ENCODE assay signal across 9 mouse cellular contexts in genomic region chr13:81767038-81767659, GRCm38 (mm10). TPM values are rescaled to one million over a fixed set of nuclear protein-coding genes. Genes with fewer than 3 reads are reported as not detected.
DNase-seq lines count a peak whose midpoint lies in the region; ATAC-seq and TF ChIP-seq lines count a peak whose summit lies in the region.
"Had no signal": no experiment of that assay in that cellular context is flagged by ENCODE, and none has a peak within 500 bp of the region (broad histone marks: within the 10 kb centered on the region; RNA-seq: fewer than 3 reads in every experiment).

No protein-coding gene starts in this region.

- WGBS in intestine, postnatal 0 days = 87% methylated on average over 7 of the region's 7 CpGs
- WGBS in intestine, embryonic 15.5 days = 85% methylated on average over 7 of the region's 7 CpGs
- 81% methylated on average over 7 of the region's 7 CpGs for WGBS in bone marrow, adult 2 months
- WGBS in forebrain, embryonic 10.5 days = 88% methylated on average over 7 of the region's 7 CpGs
- WGBS in hindbrain, embryonic 13.5 days = 79% methylated on average over 7 of the region's 7 CpGs
- WGBS in neural tube, embryonic 12.5 days = 84% methylated on average over 7 of the region's 7 CpGs
- 83% methylated on average over 7 of the region's 7 CpGs for whole genome bisulfite sequencing in stomach, postnatal 0 days

- intact Hi-C loops in left cerebral cortex, postnatal 10 days (cut with DNase I) = loop anchor here (10.0 kb wide), 1 partner anchor 1888 kb away; no protein-coding TSS in a partner anchor

- no peaks in the 10 kb centered on the region for H3K4me1 ChIP-seq in intestine, postnatal 0 days (replicated peaks; ENCODE audit: control insufficient read depth, insufficient read depth, low read length)
- H3K4me1 ChIP-seq in intestine, embryonic 15.5 days (replicated peaks) = no peaks in the 10 kb centered on the region
- H3K4me1 ChIP-seq in bone marrow, adult 2 months (ENCODE audit: control insufficient read depth, insufficient read depth, low read length) = no peaks in the 10 kb centered on the region
- peaks cover 4% of the 10 kb centered on the region; the same call in 1 of the 2 replicates for H3K4me1 ChIP-seq in forebrain, embryonic 10.5 days
- no peaks in the 10 kb centered on the region for H3K4me1 ChIP-seq in hindbrain, embryonic 13.5 days (replicated peaks)
- no peaks in the 10 kb centered on the region for H3K4me1 ChIP-seq in neural tube, embryonic 12.5 days
- no peaks in the 10 kb centered on the region for H3K4me1 ChIP-seq in stomach, postnatal 0 days (replicated peaks; ENCODE audit: control insufficient read depth, insufficient read depth)

- H3K9me3 ChIP-seq in intestine, postnatal 0 days (ENCODE audit: control insufficient read depth) = no peaks in the 10 kb centered on the region
- no peaks in the 10 kb centered on the region for H3K9me3 ChIP-seq in intestine, embryonic 15.5 days
- 0 out of 2 replicates have a peak, but pooled peaks cover 9% of the 10 kb centered on the region for H3K9me3 ChIP-seq in forebrain, embryonic 10.5 days
- H3K9me3 ChIP-seq in hindbrain, embryonic 13.5 days = no peaks in the 10 kb centered on the region
- no peaks in the 10 kb centered on the region for H3K9me3 ChIP-seq in neural tube, embryonic 12.5 days
- no peaks in the 10 kb centered on the region for H3K9me3 ChIP-seq in stomach, postnatal 0 days (ENCODE audit: control insufficient read depth, low read length)
- H3K9me3 ChIP-seq: megakaryocyte, embryonic 14.5 days had no signal

- no peak overlapping the region for H3K9ac ChIP-seq in intestine, postnatal 0 days (ENCODE audit: low read depth, low read length)
- no peak overlapping the region for H3K9ac ChIP-seq in intestine, embryonic 15.5 days
- no peak overlapping the region for H3K9ac ChIP-seq in hindbrain, embryonic 13.5 days
- no peak overlapping the region for H3K9ac ChIP-seq in neural tube, embryonic 12.5 days
- H3K9ac ChIP-seq in stomach, postnatal 0 days (ENCODE audit: low read length) = no peak overlapping the region

- no peaks in the 10 kb centered on the region for H3K36me3 ChIP-seq in intestine, postnatal 0 days (ENCODE audit: control insufficient read depth, insufficient read depth)
- H3K36me3 ChIP-seq in intestine, embryonic 15.5 days = no peaks in the 10 kb centered on the region
- H3K36me3 ChIP-seq in forebrain, embryonic 10.5 days (replicated peaks) = no peaks in the 10 kb centered on the region
- no peaks in the 10 kb centered on the region for H3K36me3 ChIP-seq in hindbrain, embryonic 13.5 days
- H3K36me3 ChIP-seq in neural tube, embryonic 12.5 days = no peaks in the 10 kb centered on the region
- H3K36me3 ChIP-seq in stomach, postnatal 0 days (ENCODE audit: control insufficient read depth, insufficient read depth, low read length) = no peaks in the 10 kb centered on the region

- no peak overlapping the region for H3K4me3 ChIP-seq in intestine, postnatal 0 days (ENCODE audit: low read depth, low read length)
- H3K4me3 ChIP-seq in intestine, embryonic 15.5 days (replicated peaks) = no peak overlapping the region
- no peak overlapping the region for H3K4me3 ChIP-seq in bone marrow, adult 2 months (replicated peaks; ENCODE audit: control insufficient read depth, low read depth, low read length)
- no peak overlapping the region for H3K4me3 ChIP-seq in forebrain, embryonic 10.5 days
- H3K4me3 ChIP-seq in hindbrain, embryonic 13.5 days = no peak overlapping the region
- H3K4me3 ChIP-seq in neural tube, embryonic 12.5 days = no peak overlapping the region
- no peak overlapping the region for H3K4me3 ChIP-seq in stomach, postnatal 0 days (ENCODE audit: low read depth, low read length)
- H3K4me3 ChIP-seq: megakaryocyte, embryonic 14.5 days had no signal

- peak; percentile 28 for DNase-seq in forebrain, embryonic 10.5 days (ENCODE audit: extremely low spot score, low spot score)
- DNase-seq in left cerebral cortex, postnatal 10 days (ENCODE audit: extremely low spot score in 1 of 2, low spot score in 2 of 2) = peak; percentile 85 to 88
- DNase-seq in stomach, postnatal 0 days (ENCODE audit: low spot score) = peak; percentile 38

- TF ChIP-seq CTCF in intestine, postnatal 0 days (IDR thresholded peaks at IDR 0.05; ENCODE audit: low read depth) = peak; percentile 71
- TF ChIP-seq CTCF in bone marrow, adult 2 months (IDR thresholded peaks at IDR 0.05; ENCODE audit: control insufficient read depth, insufficient read depth, low read length) = peak; percentile 81
- peak; percentile 71 for TF ChIP-seq CTCF in stomach, postnatal 0 days (IDR thresholded peaks at IDR 0.05; ENCODE audit: low read depth)

- H3K27ac ChIP-seq in intestine, postnatal 0 days (ENCODE audit: low read depth, low read length) = no peak overlapping the region
- H3K27ac ChIP-seq in intestine, embryonic 15.5 days = no peak overlapping the region
- no peak overlapping the region for H3K27ac ChIP-seq in bone marrow, adult 2 months (ENCODE audit: control insufficient read depth, insufficient read depth, low read depth, low read length, poor library complexity)
- no peak overlapping the region for H3K27ac ChIP-seq in forebrain, embryonic 10.5 days
- no peak overlapping the region for H3K27ac ChIP-seq in hindbrain, embryonic 13.5 days
- H3K27ac ChIP-seq in neural tube, embryonic 12.5 days = no peak overlapping the region
- H3K27ac ChIP-seq in stomach, postnatal 0 days (replicated peaks) = no peak overlapping the region

- no peak overlapping the region for H3K4me2 ChIP-seq in intestine, postnatal 0 days (replicated peaks; ENCODE audit: low read depth)
- H3K4me2 ChIP-seq in intestine, embryonic 15.5 days (replicated peaks) = no peak overlapping the region
- no peak overlapping the region for H3K4me2 ChIP-seq in hindbrain, embryonic 13.5 days
- no peak overlapping the region for H3K4me2 ChIP-seq in neural tube, embryonic 12.5 days (replicated peaks)
- H3K4me2 ChIP-seq in stomach, postnatal 0 days (replicated peaks; ENCODE audit: low read depth) = no peak overlapping the region

- TF ChIP-seq POLR2A in bone marrow, adult 2 months (IDR thresholded peaks at IDR 0.05; ENCODE audit: borderline replicate concordance, control insufficient read depth, low read depth, low read length) = no peak

- no peaks in the 10 kb centered on the region for H3K27me3 ChIP-seq in intestine, postnatal 0 days (replicated peaks; ENCODE audit: control insufficient read depth, insufficient read depth, low read length)
- H3K27me3 ChIP-seq in intestine, embryonic 15.5 days (replicated peaks) = no peaks in the 10 kb centered on the region
- H3K27me3 ChIP-seq in forebrain, embryonic 10.5 days (ENCODE audit: poor library complexity, severe bottlenecking) = no peaks in the 10 kb centered on the region
- H3K27me3 ChIP-seq in hindbrain, embryonic 13.5 days = no peaks in the 10 kb centered on the region
- no peaks in the 10 kb centered on the region for H3K27me3 ChIP-seq in neural tube, embryonic 12.5 days (replicated peaks)
- H3K27me3 ChIP-seq in stomach, postnatal 0 days (ENCODE audit: control insufficient read depth, insufficient read depth, low read length) = no peaks in the 10 kb centered on the region
- H3K27me3 ChIP-seq: megakaryocyte, embryonic 14.5 days had no signal

- no peak for ATAC-seq in intestine, postnatal 0 days
- no peak for ATAC-seq in intestine, embryonic 15.5 days
- peak; percentile 67 for ATAC-seq in hindbrain, embryonic 13.5 days (ENCODE audit: low FRiP score)
- ATAC-seq in neural tube, embryonic 12.5 days (ENCODE audit: low FRiP score, low read depth) = peak; percentile 70
- ATAC-seq in stomach, postnatal 0 days (ENCODE audit: low FRiP score, low TSS enrichment) = no peak

- no peak for TF ChIP-seq EP300 in stomach, postnatal 0 days (optimal IDR thresholded peaks at IDR 0.05)

RNA-seq across cellular contexts. Expression of gene Cetn3, which starts 15.7 kb away (rescaled TPM):
- polyA plus RNA-seq in intestine, postnatal 0 days (2015; fragmentation: Nextera tagmentation; extraction: Ambion mirVana) = 130 and 136 TPM in 2 replicates
- 175 and 207 TPM in 2 replicates for polyA plus RNA-seq in intestine, embryonic 15.5 days (2015; fragmentation: Nextera tagmentation; extraction: Ambion mirVana)
- 53.3 and 57.3 TPM in 2 replicates for polyA plus RNA-seq in bone marrow, adult 2 months (2011; ENCODE audit: insufficient read depth, insufficient read length, low replicate concordance, missing spikeins)
- polyA plus RNA-seq in forebrain, embryonic 10.5 days (2016; fragmentation: Nextera tagmentation; extraction: Ambion mirVana) = 237 and 275 TPM in 2 replicates
- polyA plus RNA-seq in hindbrain, embryonic 13.5 days (2015; fragmentation: Nextera tagmentation; extraction: Ambion mirVana) = 242 and 244 TPM in 2 replicates
- 100 to 1,000 TPM; 195 to 203 TPM for total RNA-seq in left cerebral cortex, postnatal 10 days (2021)
- 226 and 269 TPM in 2 replicates for polyA plus RNA-seq in neural tube, embryonic 12.5 days (2016; fragmentation: Nextera tagmentation; extraction: Ambion mirVana)
- polyA plus RNA-seq in stomach, postnatal 0 days (2015; fragmentation: Nextera tagmentation; extraction: Ambion mirVana) = 166 and 170 TPM in 2 replicates

RNA-seq across cellular contexts. Expression of gene Mblac2, which starts 56.0 kb away (rescaled TPM):
- 3.7 and 4.6 TPM in 2 replicates for polyA plus RNA-seq in intestine, postnatal 0 days (2015; fragmentation: Nextera tagmentation; extraction: Ambion mirVana)
- polyA plus RNA-seq in intestine, embryonic 15.5 days (2015; fragmentation: Nextera tagmentation; extraction: Ambion mirVana) = 8.4 and 9.2 TPM in 2 replicates
- 2.8 and 9.1 TPM in 2 replicates for polyA plus RNA-seq in bone marrow, adult 2 months (2011; ENCODE audit: insufficient read depth, insufficient read length, low replicate concordance, missing spikeins)
- polyA plus RNA-seq in forebrain, embryonic 10.5 days (2016; fragmentation: Nextera tagmentation; extraction: Ambion mirVana) = 3.5 and 4.4 TPM in 2 replicates
- 24.0 and 25.6 TPM in 2 replicates for polyA plus RNA-seq in hindbrain, embryonic 13.5 days (2015; fragmentation: Nextera tagmentation; extraction: Ambion mirVana)
- total RNA-seq in left cerebral cortex, postnatal 10 days (2021) = 10 to 100 TPM; 33.1 to 35.4 TPM
- polyA plus RNA-seq in neural tube, embryonic 12.5 days (2016; fragmentation: Nextera tagmentation; extraction: Ambion mirVana) = 15.2 and 17.8 TPM in 2 replicates
- 11.1 and 11.7 TPM in 2 replicates for polyA plus RNA-seq in stomach, postnatal 0 days (2015; fragmentation: Nextera tagmentation; extraction: Ambion mirVana)

RNA-seq across cellular contexts. Expression of gene Polr3g, which starts 56.3 kb away (rescaled TPM):
- polyA plus RNA-seq in intestine, postnatal 0 days (2015; fragmentation: Nextera tagmentation; extraction: Ambion mirVana) = 6.2 and 8.9 TPM in 2 replicates
- 16.7 and 17.2 TPM in 2 replicates for polyA plus RNA-seq in intestine, embryonic 15.5 days (2015; fragmentation: Nextera tagmentation; extraction: Ambion mirVana)
- 4.9 and 5.0 TPM in 2 replicates for polyA plus RNA-seq in bone marrow, adult 2 months (2011; ENCODE audit: insufficient read depth, insufficient read length, low replicate concordance, missing spikeins)
- 21.7 and 24.3 TPM in 2 replicates for polyA plus RNA-seq in forebrain, embryonic 10.5 days (2016; fragmentation: Nextera tagmentation; extraction: Ambion mirVana)
- 4.2 and 6.2 TPM in 2 replicates for polyA plus RNA-seq in hindbrain, embryonic 13.5 days (2015; fragmentation: Nextera tagmentation; extraction: Ambion mirVana)
- 1 to 10 TPM; 4.3 to 4.4 TPM for total RNA-seq in left cerebral cortex, postnatal 10 days (2021)
- 11.3 and 11.4 TPM in 2 replicates for polyA plus RNA-seq in neural tube, embryonic 12.5 days (2016; fragmentation: Nextera tagmentation; extraction: Ambion mirVana)
- 34.0 and 39.6 TPM in 2 replicates for polyA plus RNA-seq in stomach, postnatal 0 days (2015; fragmentation: Nextera tagmentation; extraction: Ambion mirVana)

Comparison
In these comparisons a context has a peak if more than half of its experiments do, and no peak if none do; other contexts are left out.
1. ATAC-seq: peak in hindbrain, embryonic 13.5 days (single experiment) and neural tube, embryonic 12.5 days (single experiment); none in intestine, postnatal 0 days (single experiment), intestine, embryonic 15.5 days (single experiment) and stomach, postnatal 0 days (single experiment).
2. DNase-seq: peak in every context shown above with its lines; median percentile 86 in left cerebral cortex, postnatal 10 days; 38 in stomach, postnatal 0 days; 28 in forebrain, embryonic 10.5 days.
3. Peak in every context shown above with its lines, with median percentiles within 50 percentile points of each other: CTCF ChIP-seq.